Mouse (Mus musculus): ENCODE results near the gene Gm20388. TPM values are rescaled to one million over a fixed set of nuclear protein-coding genes. Genes with fewer than 3 reads are reported as not detected.

Gm20388 gene
- polyA plus RNA-seq, 1 experiment from 2014 or later = 8.3 TPM

GRCm38 (mm10) chr8:120249800-120250336 is 339.2 kb downstream of the Gm20388 start:
- H3K9me3 ChIP-seq (ENCODE audit: control insufficient read depth, low read length) = no peaks in the 10 kb centered on the region
- ATAC-seq (replicated peaks; ENCODE audit: low FRiP score, low TSS enrichment, low read depth) (no peak), DNase-seq (ENCODE audit: low spot score) (no peak)
- H3K4me1 ChIP-seq (replicated peaks; ENCODE audit: control insufficient read depth, insufficient read depth, low read length) = peaks cover 28% of the 10 kb centered on the region
- no peak overlapping the region for H3K4me2 ChIP-seq (ENCODE audit: low read length)
- WGBS = 62% methylated on average over 9 of the region's 9 CpGs
- no peaks in the 10 kb centered on the region for H3K27me3 ChIP-seq (replicated peaks; ENCODE audit: control insufficient read depth, insufficient read depth, low read length)
- H3K4me3 ChIP-seq (ENCODE audit: low read depth, low read length) = no peak overlapping the region
- no peaks in the 10 kb centered on the region for H3K36me3 ChIP-seq (ENCODE audit: control insufficient read depth, insufficient read depth, low read length)
- no peak overlapping the region for H3K9ac ChIP-seq (ENCODE audit: low read length)
- peak overlapping the region; percentile 62 for H3K27ac ChIP-seq (ENCODE audit: low read depth)

DNA sequence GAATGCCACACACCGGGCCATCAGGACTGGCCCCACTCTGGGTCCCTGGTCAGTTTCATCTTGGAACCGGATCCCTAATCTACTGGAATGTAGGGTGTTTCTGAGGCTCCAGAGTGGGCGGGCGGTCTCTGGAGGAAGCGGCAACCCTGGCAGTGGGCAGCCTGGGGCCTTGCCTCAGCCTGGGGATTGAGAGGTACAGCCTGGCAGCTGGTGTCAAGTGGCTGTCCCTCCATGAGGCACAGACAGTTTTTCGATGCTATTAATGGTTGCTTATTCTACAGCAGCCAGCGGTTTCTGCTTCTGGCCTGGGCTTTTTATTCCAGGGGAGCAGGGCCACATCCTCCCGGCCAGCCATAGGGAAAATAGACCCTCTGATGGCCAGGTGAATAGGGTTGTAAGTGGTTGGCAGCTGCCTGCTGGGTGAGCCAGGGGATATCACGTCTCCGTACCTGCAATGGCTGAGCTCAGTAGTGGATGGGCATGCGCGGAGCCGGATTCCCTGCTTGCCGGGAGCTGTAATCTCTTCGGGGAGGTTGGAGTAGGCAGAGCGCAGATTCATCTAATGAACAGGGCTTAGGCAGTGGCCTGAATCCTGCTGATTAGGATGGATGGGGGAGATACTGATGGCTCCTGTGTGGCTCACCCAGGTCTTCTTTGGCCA is 340.2 kb downstream of the Gm20388 start:
- WGBS = 69% methylated on average over 16 of the region's 16 CpGs
- DNase-seq (ENCODE audit: low spot score) (no peak), ATAC-seq (replicated peaks; ENCODE audit: low FRiP score, low TSS enrichment, low read depth) (no peak)
- H3K27ac ChIP-seq (ENCODE audit: low read depth) = no peak overlapping the region; the same call in 1 of the 2 replicates
- H3K4me1 ChIP-seq (replicated peaks; ENCODE audit: control insufficient read depth, insufficient read depth, low read length) = peaks cover 37% of the 10 kb centered on the region
- no peak overlapping the region for H3K4me3 ChIP-seq (ENCODE audit: low read depth, low read length)
- H3K27me3 ChIP-seq (replicated peaks; ENCODE audit: control insufficient read depth, insufficient read depth, low read length) = no peaks in the 10 kb centered on the region
- no peaks in the 10 kb centered on the region for H3K9me3 ChIP-seq (ENCODE audit: control insufficient read depth, low read length)
- H3K36me3 ChIP-seq (ENCODE audit: control insufficient read depth, insufficient read depth, low read length) = no peaks in the 10 kb centered on the region
- H3K9ac ChIP-seq (ENCODE audit: low read length) = no peak overlapping the region
- no peak overlapping the region for H3K4me2 ChIP-seq (ENCODE audit: low read length)

GRCm38 (mm10) chr8:120251411-120252035 is 340.9 kb downstream of the Gm20388 start:
- Histone ChIP-seq H3K27me3 (replicated peaks; ENCODE audit: control insufficient read depth, insufficient read depth, low read length) (no peaks in the 10 kb centered on the region), H3K4me3 (ENCODE audit: low read depth, low read length) (no peak overlapping the region), H3K36me3 (ENCODE audit: control insufficient read depth, insufficient read depth, low read length) (no peaks in the 10 kb centered on the region), H3K9me3 (ENCODE audit: control insufficient read depth, low read length) (no peaks in the 10 kb centered on the region), H3K4me1 (replicated peaks; ENCODE audit: control insufficient read depth, insufficient read depth, low read length) (peaks cover 42% of the 10 kb centered on the region), H3K9ac (ENCODE audit: low read length) (no peak overlapping the region), H3K4me2 (ENCODE audit: low read length) (no peak overlapping the region), H3K27ac (ENCODE audit: low read depth) (peak overlapping the region; percentile 60; the same call in 1 of the 2 replicates)
- no peak for DNase-seq (ENCODE audit: low spot score)
- no peak for ATAC-seq (replicated peaks; ENCODE audit: low FRiP score, low TSS enrichment, low read depth)
- 48% methylated on average over 9 of the region's 9 CpGs for WGBS

- H3K27ac ChIP-seq (ENCODE audit: low read depth) = no peak overlapping the region
- H3K9me3 ChIP-seq (ENCODE audit: control insufficient read depth, low read length) = no peaks in the 10 kb centered on the region
- H3K4me3 ChIP-seq (ENCODE audit: low read depth, low read length) = no peak overlapping the region
- no peak overlapping the region for H3K9ac ChIP-seq (ENCODE audit: low read length)
- peaks cover 53% of the 10 kb centered on the region for H3K4me1 ChIP-seq (replicated peaks; ENCODE audit: control insufficient read depth, insufficient read depth, low read length)
- DNase-seq (ENCODE audit: low spot score) (no peak), ATAC-seq (replicated peaks; ENCODE audit: low FRiP score, low TSS enrichment, low read depth) (no peak)
- no peaks in the 10 kb centered on the region for H3K36me3 ChIP-seq (ENCODE audit: control insufficient read depth, insufficient read depth, low read length)
- H3K4me2 ChIP-seq (ENCODE audit: low read length) = no peak overlapping the region
- 85% methylated on average over 8 of the region's 8 CpGs for WGBS
- H3K27me3 ChIP-seq (replicated peaks; ENCODE audit: control insufficient read depth, insufficient read depth, low read length) = no peaks in the 10 kb centered on the region
These were observed 343.0 kb downstream of the Gm20388 start for GRCm38 (mm10) chr8:120253626-120254025.

DNA sequence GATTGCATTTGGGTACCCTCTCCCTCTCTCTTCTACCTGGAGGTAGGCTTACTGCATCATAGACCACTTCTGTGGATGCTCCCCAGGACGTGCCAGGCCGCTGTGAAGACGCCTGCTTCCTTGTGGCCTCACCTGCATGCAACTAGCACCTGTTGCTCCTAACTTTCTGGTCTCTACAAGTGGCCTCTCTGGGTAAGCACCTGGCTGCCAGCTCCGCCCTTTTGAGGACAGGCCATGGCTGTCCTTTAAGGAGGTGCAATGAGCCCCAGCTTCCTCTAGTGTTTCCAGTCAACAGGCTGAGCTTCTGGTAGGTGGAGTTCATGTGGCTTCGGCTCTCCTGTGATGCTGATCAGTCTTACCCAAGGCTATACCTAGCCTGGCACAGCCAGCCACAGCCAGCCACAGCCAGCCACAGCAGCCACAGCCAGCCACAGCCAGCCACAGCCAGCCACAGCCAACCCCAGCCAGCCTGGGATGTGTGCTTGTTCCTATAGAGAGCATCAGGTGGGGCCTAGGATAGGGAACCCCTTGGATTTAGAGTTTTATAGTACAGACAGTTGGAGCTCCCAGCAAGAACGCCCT is 344.9 kb downstream of the Gm20388 start:
- ATAC-seq (replicated peaks; ENCODE audit: low FRiP score, low TSS enrichment, low read depth) (no peak), DNase-seq (ENCODE audit: low spot score) (no peak)
- Histone ChIP-seq H3K9me3 (ENCODE audit: control insufficient read depth, low read length) (no peaks in the 10 kb centered on the region), H3K36me3 (ENCODE audit: control insufficient read depth, insufficient read depth, low read length) (no peaks in the 10 kb centered on the region), H3K4me2 (ENCODE audit: low read length) (no peak overlapping the region), H3K4me3 (ENCODE audit: low read depth, low read length) (no peak overlapping the region), H3K4me1 (replicated peaks; ENCODE audit: control insufficient read depth, insufficient read depth, low read length) (peaks cover 45% of the 10 kb centered on the region), H3K9ac (ENCODE audit: low read length) (no peak overlapping the region), H3K27ac (ENCODE audit: low read depth) (no peak overlapping the region), H3K27me3 (replicated peaks; ENCODE audit: control insufficient read depth, insufficient read depth, low read length) (no peaks in the 10 kb centered on the region)
- 85% methylated on average over 6 of the region's 6 CpGs for WGBS

DNA sequence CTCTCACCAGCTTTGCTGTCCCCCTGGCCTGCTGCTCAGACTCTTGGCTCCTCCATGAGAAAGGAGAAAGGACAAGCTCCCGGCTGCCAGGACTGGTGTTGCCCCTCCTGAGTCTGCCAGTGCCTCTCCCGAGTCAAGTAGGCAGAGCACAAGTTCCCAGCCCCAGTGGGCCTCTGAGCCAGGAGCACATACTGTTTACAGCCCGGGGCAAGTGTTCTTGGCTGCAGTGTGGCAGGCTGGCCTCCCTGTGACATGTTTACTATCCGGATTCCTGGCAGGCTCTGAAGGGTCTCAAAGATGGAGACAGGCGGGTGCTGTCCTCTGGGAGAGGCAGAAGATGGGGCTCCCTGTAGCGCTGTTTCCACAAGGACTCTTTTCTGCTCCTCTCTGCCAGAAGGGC is 346.3 kb downstream of the Gm20388 start:
- no peak for ATAC-seq (replicated peaks; ENCODE audit: low FRiP score, low TSS enrichment, low read depth)
- H3K27ac ChIP-seq (ENCODE audit: low read depth) = no peak overlapping the region

DNA sequence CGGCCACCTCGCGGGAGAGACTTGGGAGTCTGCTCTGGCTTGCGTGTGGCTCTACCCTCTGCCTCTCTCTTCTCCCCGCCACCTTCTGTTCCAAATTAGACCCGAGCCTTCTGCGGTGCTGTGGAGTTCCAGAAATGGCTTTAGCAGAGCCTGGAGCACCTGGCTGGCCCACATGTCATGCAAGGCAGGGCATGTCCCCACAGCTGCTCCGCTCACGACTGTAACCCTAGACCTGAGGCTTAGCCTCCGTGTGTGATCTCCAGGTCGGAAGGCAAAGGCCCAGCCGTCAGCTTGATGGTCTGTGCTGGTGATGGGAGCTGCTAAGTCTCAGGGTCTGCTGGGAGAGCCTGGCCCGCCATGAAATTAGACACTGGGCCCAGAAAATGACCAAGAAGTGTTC is 348.6 kb downstream of the Gm20388 start:
- Histone ChIP-seq H3K27ac (ENCODE audit: low read depth) (no peak overlapping the region), H3K27me3 (replicated peaks; ENCODE audit: control insufficient read depth, insufficient read depth, low read length) (no peaks in the 10 kb centered on the region), H3K4me3 (ENCODE audit: low read depth, low read length) (no peak overlapping the region), H3K36me3 (ENCODE audit: control insufficient read depth, insufficient read depth, low read length) (no peaks in the 10 kb centered on the region), H3K9me3 (ENCODE audit: control insufficient read depth, low read length) (no peaks in the 10 kb centered on the region), H3K4me1 (replicated peaks; ENCODE audit: control insufficient read depth, insufficient read depth, low read length) (peaks cover 61% of the 10 kb centered on the region), H3K9ac (ENCODE audit: low read length) (no peak overlapping the region), H3K4me2 (ENCODE audit: low read length) (no peak overlapping the region)
- DNase-seq (ENCODE audit: low spot score) = no peak
- ATAC-seq (replicated peaks; ENCODE audit: low FRiP score, low TSS enrichment, low read depth) = no peak
- 89% methylated on average over 13 of the region's 13 CpGs for WGBS

More for the DNA sequence above, 346.3 kb downstream of the Gm20388 start:
- WGBS = 22% methylated on average over 6 of the region's 6 CpGs
- Histone ChIP-seq H3K9me3 (ENCODE audit: control insufficient read depth, low read length) (no peaks in the 10 kb centered on the region), H3K36me3 (ENCODE audit: control insufficient read depth, insufficient read depth, low read length) (no peaks in the 10 kb centered on the region), H3K4me1 (replicated peaks; ENCODE audit: control insufficient read depth, insufficient read depth, low read length) (peaks cover 45% of the 10 kb centered on the region), H3K27me3 (replicated peaks; ENCODE audit: control insufficient read depth, insufficient read depth, low read length) (no peaks in the 10 kb centered on the region), H3K4me3 (ENCODE audit: low read depth, low read length) (no peak overlapping the region), H3K9ac (ENCODE audit: low read length) (peak overlapping the region; percentile 17; the same call in 1 of the 2 replicates), H3K4me2 (ENCODE audit: low read length) (no peak overlapping the region)
- no peak for DNase-seq (ENCODE audit: low spot score)

GRCm38 (mm10) chr8:120260677-120261076 is 350.0 kb downstream of the Gm20388 start:
- ATAC-seq (replicated peaks; ENCODE audit: low FRiP score, low TSS enrichment, low read depth) (no peak), DNase-seq (ENCODE audit: low spot score) (no peak)
- peak overlapping the region; percentile 6; the same call in 1 of the 2 replicates for H3K4me2 ChIP-seq (ENCODE audit: low read length)
- WGBS = 70% methylated on average over 5 of the region's 5 CpGs
- H3K4me3 ChIP-seq (ENCODE audit: low read depth, low read length) = no peak overlapping the region
- no peaks in the 10 kb centered on the region for H3K9me3 ChIP-seq (ENCODE audit: control insufficient read depth, low read length)
- no peak overlapping the region for H3K9ac ChIP-seq (ENCODE audit: low read length)
- no peaks in the 10 kb centered on the region for H3K36me3 ChIP-seq (ENCODE audit: control insufficient read depth, insufficient read depth, low read length)
- H3K27me3 ChIP-seq (replicated peaks; ENCODE audit: control insufficient read depth, insufficient read depth, low read length) = no peaks in the 10 kb centered on the region
- peaks cover 69% of the 10 kb centered on the region for H3K4me1 ChIP-seq (replicated peaks; ENCODE audit: control insufficient read depth, insufficient read depth, low read length)
- H3K27ac ChIP-seq (ENCODE audit: low read depth) = peak overlapping the region; percentile 20; the same call in 1 of the 2 replicates
